Mouse (Mus musculus): ENCODE results near the gene Ubr2. TPM values are rescaled to one million over a fixed set of nuclear protein-coding genes. Genes with fewer than 3 reads are reported as not detected.

Ubr2 gene
- total and polyA plus RNA-seq, 3 experiments = 20.4 to 50.9 (median 39.6) TPM

GRCm38 (mm10) chr17:47010722-47011660 is 635 bp upstream of the Ubr2 start:
- H3K27ac ChIP-seq (ENCODE audit: insufficient read depth, low read depth) = peak overlapping the region; percentile 57
- dilution Hi-C loops (cut with MboI; ENCODE audit: extremely low pct_ligation_motif_present, extremely low pct_unique_long_range_greater_than_20kb, low sequenced_read_pairs) = no loop called here
- peaks cover 6% of the 10 kb centered on the region for H3K27me3 ChIP-seq (replicated peaks)
- peak; percentile 86 for DNase-seq (ENCODE audit: extremely low read depth)
- peak overlapping the region; percentile 43 to 97 (median 94) for H3K4me3 ChIP-seq (replicated peaks in 1 of 3; ENCODE audit: low read depth in 2 of 3, low read length in 2 of 3, poor library complexity in 1 of 3)
- peaks cover 40% of the 10 kb centered on the region for H3K79me2 ChIP-seq (replicated peaks; ENCODE audit: control insufficient read depth, extremely low read depth, insufficient read depth, poor library complexity, severe bottlenecking)
- in situ Hi-C loops (cut with MboI; ENCODE audit: low pct_ligation_motif_present, low pct_unique_long_range_greater_than_20kb, low sequenced_read_pairs) = no loop called here
- H3K9me3 ChIP-seq (replicated peaks; ENCODE audit: low read length) = no peaks in the 10 kb centered on the region
- 0 out of 2 replicates have a peak, but pooled peaks have one; percentile 19 for TF ChIP-seq TCF12 (IDR thresholded peaks at IDR 0.05; ENCODE audit: low read depth, low read length)
- peak; percentile 28; the same call in 1 of the 2 replicates for TF ChIP-seq JUND (conservative IDR thresholded peaks at IDR 0.05; ENCODE audit: low read depth, low read length)
- TF ChIP-seq RCOR1 (conservative IDR thresholded peaks at IDR 0.05; ENCODE audit: low read depth, low read length) = 0 out of 2 replicates have a peak, but pooled peaks have one; percentile 58
- peak; percentile 97 for TF ChIP-seq ZNF384 (IDR thresholded peaks at IDR 0.05; ENCODE audit: low read depth, low read length)
- TF ChIP-seq MXI1 (IDR thresholded peaks at IDR 0.05; ENCODE audit: low read depth, low read length) = peak; percentile 54; the same call in 1 of the 2 replicates
- peak; percentile 89 for TF ChIP-seq NRF1 (IDR thresholded peaks at IDR 0.05; ENCODE audit: low read depth, low read length)
- TF ChIP-seq EP300 (IDR thresholded peaks at IDR 0.05; ENCODE audit: low read length) = 0 out of 2 replicates have a peak, but pooled peaks have one; percentile 35
- TF ChIP-seq ELF1 (IDR thresholded peaks at IDR 0.05; ENCODE audit: low read depth, low read length) = peak; percentile 95
- TF ChIP-seq CTCF (conservative IDR thresholded peaks at IDR 0.05 in 1 of 2, IDR thresholded peaks at IDR 0.05 in 1 of 2; ENCODE audit: low read depth in 2 of 2, low read length in 2 of 2) = no peak
- TF ChIP-seq E2F4 (IDR thresholded peaks at IDR 0.05; ENCODE audit: insufficient replicate concordance, low read depth, low read length) = peak; percentile 35; the same call in 1 of the 2 replicates
- TF ChIP-seq RAD21 (IDR thresholded peaks at IDR 0.05; ENCODE audit: low read depth, low read length) = no peak
- peak; percentile 90; the same call in 1 of the 2 replicates for TF ChIP-seq CHD1 (IDR thresholded peaks at IDR 0.05; ENCODE audit: low read depth, low read length)
- no peak for TF ChIP-seq UBTF (IDR thresholded peaks at IDR 0.05; ENCODE audit: low read depth, low read length)
- TF ChIP-seq MAZ (IDR thresholded peaks at IDR 0.05; ENCODE audit: low read depth, low read length) = 0 out of 2 replicates have a peak, but pooled peaks have one; percentile 17
- no peak for TF ChIP-seq JUN (IDR thresholded peaks at IDR 0.05; ENCODE audit: insufficient read depth, low read depth, low read length)
- 0 out of 2 replicates have a peak, but pooled peaks have one; percentile 15 for TF ChIP-seq BHLHE40 (IDR thresholded peaks at IDR 0.05; ENCODE audit: low read depth, low read length)
- peak; percentile 85 for TF ChIP-seq NELFE (IDR thresholded peaks at IDR 0.05; ENCODE audit: low read depth, low read length)
- peak; percentile 89 for TF ChIP-seq SIN3A (IDR thresholded peaks at IDR 0.05; ENCODE audit: low read length)
- peaks cover 15 to 18% of the 10 kb centered on the region in 2 experiments for H3K36me3 ChIP-seq (replicated peaks in 1 of 2; ENCODE audit: control insufficient read depth in 1 of 2, insufficient read depth in 1 of 2, low read length in 1 of 2)
- peaks cover 12 to 25% of the 10 kb centered on the region in 2 experiments; a peak in 3 of 4 replicates for H3K4me1 ChIP-seq (ENCODE audit: control insufficient read depth in 1 of 2, insufficient read depth in 2 of 2)
- H3K9ac ChIP-seq (ENCODE audit: insufficient read depth, low read depth) = peak overlapping the region; percentile 80
- peak overlapping the region; percentile 76 for H3K4me2 ChIP-seq (ENCODE audit: insufficient read depth, low read depth, poor library complexity, severe bottlenecking)

Data from CH12.LX (cell line).